Mouse (Mus musculus) neural tube, embryonic 15.5 days (tissue): ENCODE results near the gene Kmt2a. TPM values are rescaled to one million over a fixed set of nuclear protein-coding genes. Genes with fewer than 3 reads are reported as not detected.
A peak's percentile ranks its signal among the peaks of the same experiment; 100 is the strongest.

ENCODE experiments used
- ATAC-seq: fragments of 200-750 bp; cut with Nextera tagmentation; 2 replicates; pipeline ENCODE4 v1.8.0; 2017; ENCODE audit warnings: mild to moderate bottlenecking, moderate TSS enrichment, moderate library complexity; ENCODE audit not compliant: low FRiP score
- H3K27ac ChIP-seq: fragments of 300-500 bp; sonication (generic); replicated peaks from 2 replicates; pipeline ENCODE4 v1.5.1; 2015; ENCODE audit warnings: mild to moderate bottlenecking, inconsistent platforms
- H3K27me3 ChIP-seq: fragments of 300-500 bp; sonication (generic); replicated peaks from 2 replicates; pipeline ENCODE4 v1.6.1; 2015; ENCODE audit warnings: inconsistent platforms
- H3K36me3 ChIP-seq: fragments of 300-500 bp; sonication (generic); 2 replicates; pipeline ENCODE4 v1.6.1; 2015; ENCODE audit warnings: inconsistent platforms
- H3K4me1 ChIP-seq: fragments of 300-500 bp; sonication (generic); 2 replicates; pipeline ENCODE4 v1.6.1; 2015; ENCODE audit warnings: inconsistent platforms
- H3K4me2 ChIP-seq: fragments of 300-500 bp; sonication (generic); 2 replicates; pipeline ENCODE4 v1.6.1; 2015; ENCODE audit warnings: inconsistent platforms, mild to moderate bottlenecking, moderate library complexity
- H3K4me3 ChIP-seq: fragments of 300-500 bp; sonication (generic); replicated peaks from 2 replicates; pipeline ENCODE4 v1.5.1; 2015; ENCODE audit warnings: mild to moderate bottlenecking, inconsistent platforms
- H3K9ac ChIP-seq: fragments of 300-500 bp; sonication (generic); replicated peaks from 2 replicates; pipeline ENCODE4 v1.6.1; 2015; ENCODE audit warnings: mild to moderate bottlenecking, inconsistent platforms
- H3K9me3 ChIP-seq: fragments of 300-500 bp; sonication (generic); replicated peaks from 2 replicates; pipeline ENCODE4 v1.6.1; 2016; ENCODE audit warnings: inconsistent platforms
- WGBS: fragments of 180-500 bp; shearing (Covaris S2); methylation state at CpG from one replicate; pipeline ENCODE4 v1.1.7; 2015; ENCODE audit warnings: mixed read lengths; 5-methylcytosine and 5-hydroxymethylcytosine counted together
- polyA plus RNA-seq: library from polyadenylated mRNA; unstranded; fragments of >200 nt; fragmentation: Nextera tagmentation; extraction: Ambion mirVana; gene quantifications from 2 replicates; pipeline ENCODE4 v1.2.1, GENCODE M21; 2015

Gene Kmt2a
- polyA plus RNA-seq, 1 experiment from 2014 or later: 23.3 TPM

DNA sequence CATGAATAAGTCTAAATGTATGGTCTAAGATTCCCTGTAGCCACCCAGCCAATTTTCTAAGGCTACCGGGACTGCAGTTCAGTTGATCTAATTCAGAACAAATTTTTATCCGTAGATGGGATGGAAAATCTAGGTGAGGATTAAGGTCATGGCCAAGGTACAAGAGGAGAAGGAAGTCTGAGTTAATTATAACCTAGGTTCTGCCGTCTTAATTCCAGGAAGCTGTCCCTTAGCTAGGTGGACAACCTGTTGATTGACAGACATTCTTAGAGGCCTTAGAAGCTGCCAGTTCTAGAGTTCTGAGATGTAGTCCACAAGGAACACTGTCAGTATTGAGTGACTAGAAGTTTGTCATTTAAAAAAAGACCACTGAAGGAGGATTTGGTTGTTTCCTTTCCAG, 18.6 kb upstream of the Kmt2a start:
- WGBS: 89% methylated on average over 3 of the region's 3 CpGs
- no peak overlapping the region for H3K4me3 ChIP-seq
- no peak overlapping the region for H3K9ac ChIP-seq
- no peaks in the 10 kb centered on the region for H3K9me3 ChIP-seq
- no peaks in the 10 kb centered on the region for H3K36me3 ChIP-seq
- no peaks in the 10 kb centered on the region for H3K4me1 ChIP-seq
- no peak overlapping the region for H3K27ac ChIP-seq
- no peak for ATAC-seq
- no peaks in the 10 kb centered on the region for H3K27me3 ChIP-seq
- no peak overlapping the region for H3K4me2 ChIP-seq

DNA sequence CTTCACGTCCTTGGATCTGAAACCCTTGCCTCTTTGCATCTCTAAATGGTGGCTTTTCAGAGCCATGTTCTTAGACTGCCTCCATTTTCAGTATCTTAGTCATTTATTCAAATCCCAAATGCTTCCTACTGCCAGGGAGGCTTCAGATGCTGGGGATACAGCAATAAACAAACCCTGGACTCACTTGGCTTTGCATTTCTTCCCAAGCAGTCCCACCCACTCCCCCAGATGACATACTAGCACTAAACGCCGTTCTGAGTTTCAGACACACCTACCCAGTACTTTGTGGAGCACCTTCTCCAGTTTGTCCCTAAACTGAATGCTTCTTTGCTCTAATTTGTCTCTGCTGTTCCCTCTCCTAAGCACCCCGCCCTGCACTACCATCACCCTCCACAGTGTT, 15.9 kb upstream of the Kmt2a start:
- no peaks in the 10 kb centered on the region for H3K9me3 ChIP-seq
- H3K4me3 ChIP-seq: no peak overlapping the region
- ATAC-seq: no peak
- no peaks in the 10 kb centered on the region for H3K27me3 ChIP-seq
- H3K9ac ChIP-seq: no peak overlapping the region
- H3K4me2 ChIP-seq: no peak overlapping the region
- no peaks in the 10 kb centered on the region for H3K4me1 ChIP-seq
- H3K27ac ChIP-seq: no peak overlapping the region
- WGBS: 62% methylated on average over 4 of the region's 4 CpGs
- no peaks in the 10 kb centered on the region for H3K36me3 ChIP-seq

DNA sequence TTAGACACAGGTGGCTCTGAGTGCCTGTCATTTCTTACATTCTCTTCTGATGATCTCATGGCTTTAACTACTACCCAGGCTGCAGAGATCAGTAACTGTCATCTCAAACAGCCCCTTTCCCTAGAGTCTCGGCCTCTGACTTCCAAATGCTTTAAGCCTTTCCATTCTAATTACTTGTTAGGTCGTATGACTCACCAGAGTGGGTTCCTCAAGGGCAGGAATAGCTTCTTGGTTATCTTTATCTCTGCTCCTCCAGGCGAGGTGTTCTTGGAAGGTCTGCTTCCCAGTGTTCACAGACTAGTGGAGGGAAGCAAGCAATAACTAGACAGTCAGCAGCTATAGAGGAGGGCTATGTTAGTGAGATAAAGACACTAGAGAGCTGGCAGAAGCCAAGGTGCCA, 11.6 kb upstream of the Kmt2a start:
- Histone ChIP-seq H3K36me3 (no peaks in the 10 kb centered on the region), H3K4me1 (no peaks in the 10 kb centered on the region), H3K27me3 (no peaks in the 10 kb centered on the region), H3K9me3 (no peaks in the 10 kb centered on the region), H3K4me2 (no peak overlapping the region), H3K27ac (no peak overlapping the region), H3K9ac (no peak overlapping the region), H3K4me3 (no peak overlapping the region)
- WGBS: 67% methylated on average over 3 of the region's 3 CpGs
- ATAC-seq: no peak

DNA sequence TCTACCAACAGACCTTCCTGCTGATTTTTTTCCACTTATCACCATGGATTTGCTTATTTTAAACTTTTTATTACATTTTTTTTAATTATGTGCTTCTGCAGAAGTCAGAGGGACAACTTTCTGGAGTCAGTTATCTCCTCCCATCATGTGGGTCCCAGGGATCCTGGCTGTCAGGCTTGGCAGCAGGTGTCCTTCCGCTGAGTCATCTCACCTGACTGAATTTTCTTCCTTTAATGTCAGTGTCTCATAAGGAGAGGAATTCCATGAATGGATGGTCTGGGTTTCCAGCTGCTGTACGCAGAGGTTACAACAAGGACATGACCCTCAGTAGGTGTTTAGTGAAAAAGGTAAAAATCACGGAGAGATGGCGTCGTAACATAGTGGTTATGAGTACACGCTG, 10.1 kb upstream of the Kmt2a start:
- WGBS: 86% methylated on average over 6 of the region's 6 CpGs
- H3K4me1 ChIP-seq: no peaks in the 10 kb centered on the region
- no peak overlapping the region for H3K4me3 ChIP-seq
- no peaks in the 10 kb centered on the region for H3K27me3 ChIP-seq
- no peak for ATAC-seq
- no peaks in the 10 kb centered on the region for H3K9me3 ChIP-seq
- H3K9ac ChIP-seq: no peak overlapping the region
- no peak overlapping the region for H3K27ac ChIP-seq
- no peaks in the 10 kb centered on the region for H3K36me3 ChIP-seq
- H3K4me2 ChIP-seq: no peak overlapping the region

- Histone ChIP-seq H3K27me3 (no peaks in the 10 kb centered on the region), H3K27ac (no peak overlapping the region), H3K4me1 (no peaks in the 10 kb centered on the region), H3K4me2 (no peak overlapping the region), H3K36me3 (no peaks in the 10 kb centered on the region), H3K9me3 (no peaks in the 10 kb centered on the region), H3K4me3 (no peak overlapping the region), H3K9ac (no peak overlapping the region)
- 67% methylated on average over 2 of the region's 2 CpGs for WGBS
- no peak for ATAC-seq
These were observed 9.0 kb upstream of the Kmt2a start for GRCm38 (mm10) chr9:44890122-44890521.

DNA sequence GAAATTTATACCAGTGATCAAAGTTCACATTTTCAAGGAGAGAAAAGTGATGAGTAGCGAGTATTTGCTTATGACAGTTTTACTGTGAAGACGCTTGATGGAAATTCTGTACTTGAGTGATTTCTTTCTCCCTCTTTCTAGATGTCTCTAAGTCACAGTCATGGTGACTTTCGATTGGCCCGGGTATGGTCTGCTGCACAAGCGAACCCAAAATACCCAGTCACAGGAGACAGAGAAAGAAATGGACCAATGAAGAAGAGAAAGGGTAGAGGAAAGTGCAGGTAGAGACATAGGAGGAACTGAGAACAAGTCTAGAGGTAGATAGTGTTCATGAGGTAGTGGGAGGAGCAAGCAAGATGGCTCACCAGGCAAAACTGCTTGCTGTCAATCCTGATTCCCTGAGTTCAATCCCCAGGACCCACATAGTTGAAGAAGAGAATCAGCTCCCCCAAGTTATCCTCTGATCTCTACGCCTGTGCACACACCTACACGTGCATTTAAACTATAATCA, 7.1 kb upstream of the Kmt2a start:
- WGBS: 89% methylated on average over 7 of the region's 7 CpGs
- Histone ChIP-seq H3K9me3 (no peaks in the 10 kb centered on the region), H3K4me3 (no peak overlapping the region), H3K4me1 (0 out of 2 replicates have a peak, but pooled peaks cover 3% of the 10 kb centered on the region), H3K36me3 (no peaks in the 10 kb centered on the region), H3K27ac (no peak overlapping the region), H3K4me2 (no peak overlapping the region), H3K27me3 (no peaks in the 10 kb centered on the region), H3K9ac (no peak overlapping the region)
- ATAC-seq: no peak

DNA sequence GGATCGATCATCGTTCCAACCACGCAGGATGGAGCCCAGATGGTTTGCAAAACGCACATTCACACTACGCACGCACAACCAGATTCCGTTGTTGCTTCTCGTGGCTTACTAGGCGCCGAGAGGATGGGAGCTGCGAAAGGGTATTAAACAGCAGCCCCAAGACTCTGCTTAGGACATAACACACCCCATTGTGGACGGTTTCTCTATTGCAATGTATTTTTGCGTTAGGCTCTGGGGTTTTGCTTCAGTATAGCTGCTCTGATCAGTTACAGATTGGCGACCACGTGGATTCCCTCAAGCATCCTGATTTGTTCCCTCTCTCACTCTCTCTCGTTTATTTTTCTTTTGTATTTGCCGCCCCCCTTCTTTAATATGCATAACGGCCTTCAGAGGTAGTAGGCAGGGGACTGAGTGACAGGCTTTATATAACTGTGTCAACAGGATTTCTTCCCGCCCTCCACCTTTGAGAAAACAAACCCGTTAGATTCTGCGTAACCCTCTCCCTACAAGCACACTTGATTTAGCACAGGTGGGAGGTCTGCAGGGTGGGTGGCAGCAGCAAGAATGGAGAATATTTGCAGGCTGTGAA, 2.0 kb upstream of the Kmt2a start:
- H3K27ac ChIP-seq: peak overlapping the region; percentile 100
- H3K9me3 ChIP-seq: no peaks in the 10 kb centered on the region
- peak overlapping the region; percentile 94 for H3K9ac ChIP-seq
- H3K36me3 ChIP-seq: no peaks in the 10 kb centered on the region
- peak overlapping the region; percentile 75 for H3K4me2 ChIP-seq
- peak; percentile 41 for ATAC-seq
- no peaks in the 10 kb centered on the region for H3K27me3 ChIP-seq
- under 1% methylated on average over 21 of the region's 21 CpGs for WGBS
- H3K4me1 ChIP-seq: peaks cover 23% of the 10 kb centered on the region
- H3K4me3 ChIP-seq: peak overlapping the region; percentile 68

DNA sequence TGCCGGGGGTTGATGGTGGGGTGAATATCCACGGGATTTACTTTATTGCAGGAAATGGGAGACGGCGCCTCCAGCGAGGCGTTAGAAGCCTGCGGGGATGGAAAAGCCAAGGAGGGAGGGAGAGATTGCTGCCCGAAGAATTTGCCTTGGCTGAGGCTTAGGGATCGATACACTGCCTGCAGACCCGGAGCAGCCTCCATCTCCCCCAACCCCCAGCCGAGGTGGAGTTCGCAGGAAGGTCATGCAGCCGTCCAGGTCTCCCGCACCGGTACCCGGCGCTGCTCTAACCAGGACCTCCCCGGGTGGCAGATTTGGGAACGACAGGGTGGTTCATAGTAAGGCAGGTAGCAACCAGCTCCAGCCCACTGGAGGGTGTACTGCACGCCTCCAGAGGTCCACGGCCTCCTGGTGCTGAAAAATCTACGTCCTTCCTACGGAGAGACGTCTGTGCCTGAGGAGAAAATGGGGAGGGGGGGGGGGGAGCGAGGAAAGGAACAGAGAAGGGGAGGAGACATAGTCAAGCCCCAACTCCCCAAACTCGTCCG, 1.4 kb upstream of the Kmt2a start:
- H3K27me3 ChIP-seq: no peaks in the 10 kb centered on the region
- ATAC-seq: peak; percentile 43
- peaks cover 28% of the 10 kb centered on the region for H3K4me1 ChIP-seq
- WGBS: 0% methylated on average over 27 of the region's 27 CpGs
- H3K9me3 ChIP-seq: no peaks in the 10 kb centered on the region
- H3K9ac ChIP-seq: peak overlapping the region; percentile 94
- H3K27ac ChIP-seq: peak overlapping the region; percentile 100
- peak overlapping the region; percentile 75 for H3K4me2 ChIP-seq
- peak overlapping the region; percentile 68 for H3K4me3 ChIP-seq
- H3K36me3 ChIP-seq: no peaks in the 10 kb centered on the region

DNA sequence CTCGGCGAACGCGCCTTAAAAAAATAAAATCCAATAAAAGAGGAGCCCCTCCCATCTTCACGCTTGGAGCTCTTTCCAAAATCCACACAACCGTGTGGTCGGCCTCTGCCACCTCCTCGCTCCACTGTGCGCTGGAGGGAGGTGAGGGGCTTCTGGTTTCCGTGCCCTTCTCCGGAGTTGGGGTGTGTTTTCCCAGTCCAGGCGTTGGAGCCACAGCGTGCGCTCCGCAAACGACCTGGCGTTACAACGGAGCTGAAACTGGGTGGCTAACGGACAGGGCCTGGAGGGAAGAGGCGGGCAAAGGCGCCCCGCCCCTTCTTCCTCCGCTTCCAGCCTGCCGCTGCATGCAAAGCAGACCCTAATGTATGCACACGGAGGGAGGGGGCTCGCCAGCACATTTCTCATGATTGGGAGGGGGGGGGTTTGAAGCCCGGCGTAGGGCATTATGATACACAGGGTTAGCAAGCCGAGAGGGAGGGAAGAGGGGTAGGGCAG, 892 bp upstream of the Kmt2a start:
- Histone ChIP-seq H3K4me1 (peaks cover 33% of the 10 kb centered on the region), H3K27ac (peak overlapping the region; percentile 100), H3K9me3 (no peaks in the 10 kb centered on the region), H3K4me3 (peak overlapping the region; percentile 68), H3K27me3 (no peaks in the 10 kb centered on the region), H3K36me3 (no peaks in the 10 kb centered on the region), H3K9ac (peak overlapping the region; percentile 94), H3K4me2 (peak overlapping the region; percentile 75)
- ATAC-seq: peak; percentile 79
- under 1% methylated on average over 29 of the region's 29 CpGs for WGBS

DNA sequence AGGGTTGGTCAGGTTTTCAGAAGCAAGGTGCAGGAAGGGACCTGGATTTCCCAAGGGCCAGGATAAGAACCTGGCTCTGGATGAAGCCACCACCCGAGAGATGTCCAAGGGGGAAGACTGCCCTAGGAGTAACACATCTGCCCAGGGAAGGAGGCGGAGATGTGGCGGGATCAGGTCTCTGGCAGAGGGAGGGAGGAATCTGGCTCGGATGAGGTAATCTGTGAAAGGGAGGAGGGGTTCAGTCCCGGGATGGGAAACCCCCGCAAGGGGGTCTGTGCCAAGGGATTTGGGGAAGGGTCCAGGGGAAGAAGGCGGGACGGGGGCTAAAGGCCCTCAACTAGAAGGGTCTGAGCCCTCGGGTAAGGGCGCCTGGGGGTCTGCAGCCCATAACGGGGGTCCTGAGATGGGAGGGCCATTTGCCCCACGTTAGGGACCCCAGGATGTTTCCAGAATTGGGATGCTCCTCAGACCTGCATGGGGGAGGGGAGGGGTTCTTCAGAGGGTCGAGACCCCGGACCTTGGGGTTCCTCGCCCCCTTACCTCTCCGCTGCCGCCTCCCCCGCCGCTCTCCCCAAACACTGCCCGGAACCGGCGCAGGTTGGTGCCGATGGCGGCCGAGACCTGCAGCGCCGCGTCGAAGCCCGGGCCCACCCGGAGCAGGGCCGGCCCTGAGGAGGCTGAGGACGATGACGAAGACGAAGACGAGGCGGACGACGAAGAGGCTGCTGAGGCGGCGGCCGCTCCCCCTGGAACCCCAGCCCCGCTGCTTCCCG, 601 bp downstream of the Kmt2a start:
- Histone ChIP-seq H3K27ac (peak overlapping the region; percentile 100), H3K9ac (peak overlapping the region; percentile 91), H3K4me1 (peaks cover 48% of the 10 kb centered on the region), H3K4me2 (peak overlapping the region; percentile 75), H3K27me3 (no peaks in the 10 kb centered on the region), H3K9me3 (no peaks in the 10 kb centered on the region), H3K36me3 (no peaks in the 10 kb centered on the region), H3K4me3 (peak overlapping the region; percentile 68)
- no peak; the same call in 1 of the 2 replicates for ATAC-seq
- under 1% methylated on average over 41 of the region's 44 CpGs for WGBS

GRCm38 (mm10) chr9:44879694-44880271, 1.3 kb downstream of the Kmt2a start:
- ATAC-seq: no peak
- peaks cover 54% of the 10 kb centered on the region for H3K4me1 ChIP-seq
- under 1% methylated on average over 13 of the region's 13 CpGs for WGBS

More at GRCm38 (mm10) chr9:44879694-44880271, 1.3 kb downstream of the Kmt2a start:
- Histone ChIP-seq H3K9me3 (no peaks in the 10 kb centered on the region), H3K4me3 (peak overlapping the region; percentile 68), H3K27ac (peak overlapping the region; percentile 100), H3K9ac (peak overlapping the region; percentile 91), H3K4me2 (peak overlapping the region; percentile 75), H3K36me3 (no peaks in the 10 kb centered on the region), H3K27me3 (no peaks in the 10 kb centered on the region)
